Mouse (Mus musculus) brain, embryonic 14.5 days (tissue): Measurements from ENCODE around the gene Klrg1.

Experiments
- CTCF ChIP-seq: fragments of 200-500 bp; IDR thresholded peaks from 2 replicates; pipeline ENCODE4 v1.5.1; 2012; ENCODE audit warnings: inconsistent platforms, mild to moderate bottlenecking, moderate library complexity, borderline replicate concordance; ENCODE audit not compliant: insufficient read depth, insufficient read length; ENCODE audit errors: extremely low read depth
- POLR2A ChIP-seq: fragments of 200-500 bp; IDR thresholded peaks from 2 replicates; pipeline ENCODE4 v1.6.1; 2012; ENCODE audit warnings: mild to moderate bottlenecking, inconsistent platforms, borderline replicate concordance; ENCODE audit not compliant: poor library complexity, insufficient read depth, insufficient read length, severe bottlenecking; ENCODE audit errors: extremely low read depth

DNA sequence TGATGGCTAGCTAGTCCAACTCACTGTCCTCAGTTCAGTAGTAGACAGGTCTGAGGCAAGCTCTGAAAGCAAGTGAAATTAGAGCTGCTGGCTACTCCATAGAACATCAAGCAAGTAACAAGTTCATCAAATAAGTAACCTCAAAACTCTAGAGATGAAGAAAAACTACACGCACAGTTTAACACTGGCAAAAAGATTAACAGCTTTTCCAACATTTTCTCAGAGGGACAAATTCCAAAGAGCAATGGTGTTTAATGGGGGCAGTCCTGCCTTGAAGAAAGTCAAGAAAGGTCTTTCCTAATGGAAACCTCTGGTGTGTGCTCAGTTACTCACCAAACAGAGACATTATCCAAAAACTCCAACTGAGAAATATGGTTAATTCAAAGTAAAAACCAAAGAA is 36.0 kb upstream of the Klrg1 start:
- TF ChIP-seq CTCF = no peak
- no peak for TF ChIP-seq POLR2A
